In the genomic region with DNA sequence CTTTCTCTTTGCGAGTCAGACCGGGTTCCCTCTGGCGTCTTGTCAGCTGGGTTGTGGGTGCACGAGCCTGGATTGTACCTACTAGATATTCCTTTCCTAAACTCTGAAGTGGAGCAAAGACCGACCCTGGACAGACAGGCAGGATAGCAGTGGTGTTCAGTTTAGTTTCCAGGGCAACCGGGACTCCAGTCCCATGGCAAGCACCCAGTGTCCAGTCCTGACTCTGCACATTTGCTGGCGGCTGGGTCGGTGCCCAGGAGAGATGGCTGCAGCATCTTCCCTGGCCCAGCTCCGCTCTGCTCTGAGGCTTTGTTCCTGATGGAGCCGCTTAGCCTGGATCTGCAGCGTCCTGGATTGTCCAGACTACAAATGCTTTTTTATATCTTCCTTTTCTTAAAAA, we compare ENCODE assay signal across 9 mouse cellular contexts.
DNase-seq lines count a peak whose midpoint lies in the region; ATAC-seq lines count a peak whose summit lies in the region.
"Had no signal": no experiment of that assay in that cellular context is flagged by ENCODE, and none has a peak within 500 bp of the region (broad histone marks: within the 10 kb centered on the region; RNA-seq: fewer than 3 reads in every experiment).

No protein-coding gene starts in this region.

- no peak overlapping the region for H3K4me2 ChIP-seq in midbrain, embryonic 13.5 days (replicated peaks)
- no peak overlapping the region for H3K4me2 ChIP-seq in midbrain, embryonic 11.5 days

- H3K36me3 ChIP-seq in midbrain, embryonic 13.5 days = no peaks in the 10 kb centered on the region
- no peaks in the 10 kb centered on the region for H3K36me3 ChIP-seq in midbrain, embryonic 11.5 days (ENCODE audit: control insufficient read depth, insufficient read depth, low read length)

- ATAC-seq in midbrain, embryonic 13.5 days = peak; percentile 49
- no peak for ATAC-seq in midbrain, embryonic 11.5 days (ENCODE audit: low FRiP score)
- no peak for ATAC-seq in inflammation-experienced regulatory T-cells, adult 6 months

- no peak for DNase-seq in midbrain, embryonic 11.5 days (ENCODE audit: low spot score, missing footprints)
- DNase-seq in cerebellum, adult 8-10 months = peak; percentile 57
- DNase-seq in heart, postnatal 36 days = peak; percentile 57 to 61
- peak; percentile 20 to 36 for DNase-seq in left cerebral cortex, postnatal 25 days (ENCODE audit: low spot score in 2 of 2)
- DNase-seq in spleen, postnatal 10 days (ENCODE audit: low spot score in 2 of 2) = no peak
- DNase-seq in embryo, embryonic 9.5 days (ENCODE audit: extremely low spot score) = no peak

- H3K27me3 ChIP-seq in midbrain, embryonic 13.5 days = no peaks in the 10 kb centered on the region
- H3K27me3 ChIP-seq in midbrain, embryonic 11.5 days (ENCODE audit: control insufficient read depth, insufficient read depth, low read length) = no peaks in the 10 kb centered on the region

- no peak overlapping the region for H3K4me3 ChIP-seq in midbrain, embryonic 13.5 days (replicated peaks)
- no peak overlapping the region for H3K4me3 ChIP-seq in midbrain, embryonic 11.5 days (ENCODE audit: low read depth, low read length)
- H3K4me3 ChIP-seq: erythroblast, embryonic 14.5 days had no signal

- 59% methylated on average over 11 of the region's 11 CpGs for WGBS in midbrain, embryonic 13.5 days
- WGBS in midbrain, embryonic 11.5 days = 66% methylated on average over 11 of the region's 11 CpGs

- H3K4me1 ChIP-seq in midbrain, embryonic 13.5 days (replicated peaks) = peaks cover 26% of the 10 kb centered on the region
- H3K4me1 ChIP-seq in midbrain, embryonic 11.5 days (ENCODE audit: control insufficient read depth, insufficient read depth, low read length) = peaks cover 6% of the 10 kb centered on the region

- no peak overlapping the region for H3K27ac ChIP-seq in midbrain, embryonic 13.5 days
- H3K27ac ChIP-seq in midbrain, embryonic 11.5 days (ENCODE audit: low read depth, low read length) = no peak overlapping the region

- intact Hi-C loops in heart, postnatal 36 days (cut with DNase I) = loop anchor here (5.0 kb wide), 1 partner anchor 40 kb away; no protein-coding TSS in a partner anchor
- intact Hi-C loops in left cerebral cortex, postnatal 25 days (cut with DNase I) = no loop called here

- no peak overlapping the region; the same call in 1 of the 2 replicates for H3K9ac ChIP-seq in midbrain, embryonic 13.5 days (replicated peaks)
- H3K9ac ChIP-seq in midbrain, embryonic 11.5 days (ENCODE audit: low read length) = no peak overlapping the region

- no peaks in the 10 kb centered on the region for H3K9me3 ChIP-seq in midbrain, embryonic 13.5 days
- no peaks in the 10 kb centered on the region for H3K9me3 ChIP-seq in midbrain, embryonic 11.5 days (ENCODE audit: control insufficient read depth, low read length)

Comparison
In these comparisons a context has a peak if more than half of its experiments do, and no peak if none do; other contexts are left out.
1. DNase-seq: peak in cerebellum, adult 8-10 months (single experiment), heart, postnatal 36 days (2 of 2) and left cerebral cortex, postnatal 25 days (2 of 2); none in midbrain, embryonic 11.5 days (single experiment), spleen, postnatal 10 days (0 of 2) and embryo, embryonic 9.5 days (single experiment).